Mouse (Mus musculus): Measurements from ENCODE around the gene Cdk17.

Cdk17 gene

DNA sequence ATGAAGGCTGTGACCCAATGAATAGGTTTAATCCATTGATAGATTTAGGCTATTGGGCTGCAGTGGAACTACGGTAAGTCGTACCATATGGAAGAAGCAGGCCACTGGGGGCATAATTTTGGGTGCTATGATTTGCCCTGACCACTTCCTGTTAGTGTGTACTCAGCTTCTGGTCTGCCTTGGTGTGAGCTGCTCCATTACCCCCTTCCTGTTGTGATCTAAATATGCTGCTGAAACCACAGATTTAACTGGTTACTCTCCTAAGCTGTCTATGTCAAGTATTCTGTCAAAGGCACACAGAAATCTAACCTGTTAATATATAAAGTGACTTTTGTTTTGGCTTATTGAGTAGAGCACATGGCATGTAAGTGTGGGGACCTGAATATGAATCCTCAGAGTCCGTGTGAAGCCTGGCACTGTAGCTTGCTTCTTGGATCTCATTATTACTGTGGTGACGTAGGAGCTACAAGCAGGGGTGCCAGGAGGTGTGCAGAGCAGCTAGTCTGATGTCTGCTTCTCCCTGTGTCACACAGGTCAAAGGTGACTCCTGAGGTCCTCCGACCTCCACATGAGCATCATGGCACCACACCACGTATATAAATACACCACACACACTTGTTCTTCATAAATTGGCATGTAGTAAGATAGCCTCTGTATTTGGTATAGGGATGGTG lies 10.6 kb downstream of the Cdk17 start:
- DNase-seq (ENCODE audit: low spot score) = no peak

DNA sequence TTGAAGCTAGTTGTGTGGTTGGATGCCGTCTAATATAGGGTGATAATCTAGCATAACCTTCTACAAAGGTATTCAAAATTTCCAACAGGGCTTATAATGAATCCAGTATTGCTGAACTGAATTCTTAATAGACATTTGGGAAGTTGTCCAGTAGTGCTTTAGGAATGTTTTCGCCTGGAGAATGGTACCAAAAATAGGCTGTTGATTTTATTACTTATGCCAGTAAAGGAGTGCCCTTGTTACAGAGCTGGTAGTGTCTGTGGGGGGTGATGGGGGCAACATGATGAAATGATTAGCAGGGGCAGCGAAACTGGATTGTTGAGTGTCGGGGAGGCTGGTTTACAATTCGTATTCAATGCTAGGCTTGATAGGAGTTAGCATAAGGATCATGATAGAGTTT lies 16.8 kb downstream of the Cdk17 start:
- no peak for DNase-seq (ENCODE audit: low spot score)

DNA sequence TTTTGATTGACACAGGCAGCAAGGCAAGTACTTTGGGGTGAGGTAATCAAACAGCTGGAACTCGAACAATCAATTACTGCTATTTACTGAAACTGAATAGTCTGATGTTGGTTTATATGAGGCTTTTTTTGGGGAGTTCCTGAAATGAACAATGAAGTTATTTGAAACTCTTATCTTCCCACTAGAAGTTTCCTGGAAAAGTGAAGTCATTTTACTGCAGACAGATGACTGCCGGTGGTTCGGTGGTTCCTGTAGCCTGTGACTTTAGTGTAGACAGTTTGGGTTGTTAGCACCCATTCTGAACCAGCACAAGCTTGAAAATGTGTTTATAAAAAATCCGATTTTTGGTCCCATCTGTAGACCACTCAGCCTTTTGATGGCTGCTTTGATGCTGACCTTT lies 17.2 kb downstream of the Cdk17 start:
- DNase-seq (ENCODE audit: low spot score) = no peak

DNA sequence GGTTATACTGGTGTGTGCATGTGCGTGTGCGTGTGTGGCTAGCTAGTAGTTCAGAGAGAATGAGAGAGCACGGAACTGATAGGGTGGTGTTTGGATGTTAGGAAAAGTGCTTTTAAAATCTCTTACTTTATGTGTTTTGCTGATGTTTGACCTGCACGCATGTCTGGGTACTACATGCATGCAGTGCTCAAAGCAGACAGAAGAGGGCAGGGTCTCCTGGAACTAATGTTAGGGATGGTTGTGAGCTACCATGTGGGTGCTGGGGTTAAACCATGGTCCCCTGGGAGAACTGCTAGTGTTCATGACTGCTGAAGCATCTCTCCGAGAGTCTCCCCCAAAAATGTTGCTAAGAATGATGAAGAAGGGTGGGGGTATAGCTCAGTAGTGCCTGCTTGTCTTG lies 18.0 kb downstream of the Cdk17 start:
- no peak for DNase-seq (ENCODE audit: low spot score)

DNA sequence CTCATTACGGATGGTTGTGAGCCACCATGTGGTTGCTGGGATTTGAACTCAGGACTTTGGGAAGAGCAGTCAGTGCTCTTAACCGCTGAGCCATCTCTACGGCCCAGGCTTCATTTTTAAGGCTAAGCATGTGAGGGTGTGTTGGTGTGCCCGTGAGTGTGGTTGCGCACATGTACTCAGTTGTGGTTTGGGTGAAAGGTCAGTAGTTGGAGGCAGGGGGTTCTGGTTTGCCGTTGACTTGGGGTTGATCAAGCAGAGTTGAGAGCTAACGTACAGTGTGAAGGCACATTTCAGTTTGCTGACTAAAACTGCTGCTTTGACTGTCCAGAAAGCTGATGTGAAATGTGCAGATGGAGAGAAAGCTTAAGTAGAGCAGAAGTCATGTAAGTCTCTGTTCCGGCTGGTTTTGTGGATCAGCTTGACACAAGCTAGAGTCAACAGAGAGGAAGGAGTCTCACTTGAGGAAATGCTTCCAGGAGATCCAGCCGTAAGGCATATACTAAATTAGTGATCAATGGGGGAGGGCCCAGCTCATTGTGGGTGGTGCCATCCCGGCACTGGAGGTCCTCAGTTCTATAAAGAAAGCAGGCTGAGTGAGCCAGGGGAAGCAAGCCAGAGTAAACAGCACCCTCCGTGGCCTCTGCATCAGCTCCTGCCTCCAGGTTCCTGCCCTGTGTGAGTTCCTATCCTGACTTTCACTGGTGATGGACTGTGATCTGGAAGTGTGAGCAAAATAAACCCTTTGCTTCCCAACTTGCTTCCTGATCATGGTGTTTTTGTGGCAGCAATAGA lies 19.2 kb downstream of the Cdk17 start:
- no peak for DNase-seq (ENCODE audit: low spot score)

DNA sequence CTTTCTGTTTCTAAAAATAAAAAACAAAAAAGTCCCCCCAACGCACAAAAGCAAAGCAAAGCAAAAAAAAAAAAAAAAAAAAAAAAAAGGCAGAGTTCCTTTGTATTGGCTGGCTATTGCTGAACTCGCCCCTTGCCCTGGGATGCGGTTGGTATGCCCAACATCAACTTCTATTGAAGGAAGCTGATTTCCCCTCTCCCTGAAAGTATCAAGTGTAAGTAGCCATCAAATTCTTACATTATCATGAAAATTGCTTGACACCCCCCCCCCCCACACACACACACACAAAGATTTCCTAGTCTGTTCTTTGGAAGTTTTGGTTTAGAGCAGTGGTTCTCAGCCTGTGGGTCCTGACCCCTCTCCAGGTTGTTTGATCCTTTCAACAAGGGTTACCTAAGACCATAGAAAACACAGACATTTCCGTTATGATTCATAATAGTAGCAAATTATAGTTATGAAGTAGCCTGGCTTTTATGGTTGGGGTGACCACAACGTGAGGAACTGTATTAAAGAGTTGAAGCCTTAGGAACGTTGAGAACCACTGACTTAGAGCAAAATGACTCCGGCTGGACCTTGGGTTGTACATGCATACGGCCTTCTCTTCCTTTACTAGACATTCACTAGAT lies 23.8 kb downstream of the Cdk17 start:
- DNase-seq (ENCODE audit: low spot score) = no peak

DNA sequence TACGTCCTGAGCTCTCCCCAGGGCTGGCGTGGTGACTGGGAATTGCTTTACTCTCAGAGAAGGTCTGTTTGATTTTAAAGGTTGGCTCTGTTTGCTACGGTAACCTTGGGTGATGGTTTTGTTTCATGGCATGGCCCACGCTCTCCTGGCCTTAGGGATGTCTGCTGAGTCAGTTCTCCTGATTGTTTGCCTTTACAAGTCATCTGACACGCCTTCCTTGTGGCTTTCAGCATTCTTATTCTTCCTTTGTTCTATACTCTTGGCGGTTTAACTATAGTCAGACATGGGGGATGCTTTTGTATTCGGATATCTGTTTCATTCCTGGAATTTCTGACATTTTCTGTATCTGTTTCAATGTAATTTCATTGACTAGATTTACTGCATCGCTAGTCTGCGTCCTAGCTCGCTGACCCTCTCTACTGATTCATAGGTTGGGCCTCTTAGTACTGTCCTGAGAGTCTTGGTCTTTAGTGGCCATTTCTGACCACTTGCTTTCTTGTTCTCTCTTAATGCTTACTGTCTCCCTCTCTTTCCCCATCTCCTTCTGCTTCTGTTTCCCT lies 27.8 kb downstream of the Cdk17 start:
- no peak for DNase-seq (ENCODE audit: low spot score)

DNA sequence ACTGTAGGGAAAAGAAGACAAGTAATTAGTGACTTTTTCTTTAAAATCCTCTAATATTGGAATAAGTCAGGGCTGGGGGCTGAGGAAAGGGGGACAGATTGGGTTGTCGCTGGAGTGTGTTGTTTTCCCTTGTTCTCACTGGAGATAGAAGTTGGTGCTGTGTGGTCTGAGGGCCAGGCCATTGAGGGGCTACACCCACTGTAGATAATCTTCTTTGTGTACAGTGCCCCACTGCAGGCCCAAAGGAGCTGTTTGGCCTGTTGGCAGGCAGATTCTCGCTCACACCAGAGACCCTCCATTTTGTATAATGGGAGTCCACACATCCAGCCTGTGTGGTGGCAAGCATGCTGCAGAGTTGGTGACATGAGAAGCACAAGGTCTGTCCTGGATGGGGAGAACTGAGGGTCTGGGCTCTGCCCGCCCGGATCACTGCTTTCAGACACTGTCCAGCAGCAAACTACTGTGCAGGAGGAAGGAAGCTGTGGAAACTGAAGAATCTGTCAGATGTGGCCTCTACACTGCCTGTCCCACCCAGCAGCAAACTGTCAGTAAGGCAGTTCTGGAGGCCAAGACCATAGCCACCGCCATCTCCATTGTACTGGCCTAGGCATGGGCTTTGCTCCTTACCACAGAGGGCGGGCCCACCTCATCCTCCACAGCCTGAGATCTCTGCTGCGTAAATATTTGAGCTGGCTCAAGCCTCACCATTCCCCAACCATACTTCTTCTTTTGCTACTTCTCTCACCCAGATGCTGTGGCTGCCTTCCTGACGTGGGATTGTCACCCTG lies 30.0 kb downstream of the Cdk17 start:
- no peak for DNase-seq (ENCODE audit: low spot score)

DNA sequence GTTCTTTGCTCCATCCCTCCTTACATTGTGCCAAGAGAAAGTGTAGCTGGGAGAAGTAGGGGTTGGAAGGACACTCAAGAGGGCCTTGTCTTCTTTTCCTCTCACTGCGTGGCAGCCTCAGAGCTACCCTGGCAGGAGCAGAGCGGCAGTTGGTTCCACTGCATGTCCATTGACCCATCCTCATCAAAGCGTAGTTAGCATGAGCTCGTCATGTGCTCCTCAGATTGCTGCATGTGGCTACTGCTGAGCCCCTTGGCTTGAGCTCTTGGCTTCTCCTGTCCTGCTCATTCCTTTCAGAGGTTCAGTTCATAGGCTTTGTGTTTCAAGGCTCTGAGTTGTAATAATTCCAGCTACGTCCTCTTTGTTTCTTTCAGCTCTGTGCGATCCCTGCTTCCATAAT lies 36.4 kb downstream of the Cdk17 start:
- no peak for DNase-seq (ENCODE audit: low spot score)

DNA sequence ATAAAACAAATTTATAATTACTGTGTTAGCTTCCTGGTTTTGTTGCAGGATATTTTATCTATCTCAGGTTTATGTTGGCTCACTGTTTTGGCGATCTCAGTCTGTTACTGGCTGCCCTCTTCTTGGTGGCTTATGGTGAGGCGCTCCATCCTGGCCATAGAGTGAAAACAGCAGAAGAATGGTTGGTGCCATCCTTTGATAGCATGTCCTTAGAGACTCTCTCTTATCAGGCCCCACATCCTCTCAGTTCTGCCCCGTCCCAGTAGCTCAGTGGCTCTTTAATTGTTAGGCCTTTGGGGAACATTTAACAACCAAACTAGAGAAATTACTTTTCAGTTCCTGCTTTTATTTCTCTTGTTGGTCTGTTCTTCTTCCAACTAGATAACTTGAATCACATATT lies 38.3 kb downstream of the Cdk17 start:
- DNase-seq (ENCODE audit: low spot score) = no peak

DNA sequence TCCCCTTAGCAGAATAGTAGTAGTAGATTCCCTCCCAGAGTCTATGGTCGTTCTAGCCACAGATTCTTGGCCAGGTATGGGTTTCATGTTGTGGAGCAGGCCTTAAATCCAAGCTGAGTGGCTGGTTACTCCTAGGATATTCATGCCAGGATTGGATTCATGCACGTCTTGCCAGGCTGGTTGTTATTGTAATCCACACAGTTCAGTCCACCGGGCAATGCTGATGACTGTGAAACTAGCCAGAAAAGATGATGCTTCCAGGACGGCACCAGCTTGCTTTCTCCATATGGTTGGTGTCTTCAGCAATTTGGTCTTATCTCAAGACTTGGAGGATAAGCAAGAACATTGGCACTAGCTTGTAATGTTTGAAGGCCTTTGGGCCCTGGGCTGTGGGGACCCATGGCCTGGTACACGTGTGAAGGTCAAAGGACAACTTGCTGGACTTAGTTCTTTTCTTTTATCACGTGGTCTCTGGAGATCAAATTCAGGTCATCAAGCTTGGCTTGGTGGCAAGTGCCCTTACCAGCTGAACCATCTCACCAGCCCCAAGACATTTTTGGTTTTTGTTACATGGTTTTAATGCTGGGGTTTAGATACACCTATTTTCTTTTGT lies 41.3 kb downstream of the Cdk17 start:
- DNase-seq (ENCODE audit: low spot score) = no peak

DNA sequence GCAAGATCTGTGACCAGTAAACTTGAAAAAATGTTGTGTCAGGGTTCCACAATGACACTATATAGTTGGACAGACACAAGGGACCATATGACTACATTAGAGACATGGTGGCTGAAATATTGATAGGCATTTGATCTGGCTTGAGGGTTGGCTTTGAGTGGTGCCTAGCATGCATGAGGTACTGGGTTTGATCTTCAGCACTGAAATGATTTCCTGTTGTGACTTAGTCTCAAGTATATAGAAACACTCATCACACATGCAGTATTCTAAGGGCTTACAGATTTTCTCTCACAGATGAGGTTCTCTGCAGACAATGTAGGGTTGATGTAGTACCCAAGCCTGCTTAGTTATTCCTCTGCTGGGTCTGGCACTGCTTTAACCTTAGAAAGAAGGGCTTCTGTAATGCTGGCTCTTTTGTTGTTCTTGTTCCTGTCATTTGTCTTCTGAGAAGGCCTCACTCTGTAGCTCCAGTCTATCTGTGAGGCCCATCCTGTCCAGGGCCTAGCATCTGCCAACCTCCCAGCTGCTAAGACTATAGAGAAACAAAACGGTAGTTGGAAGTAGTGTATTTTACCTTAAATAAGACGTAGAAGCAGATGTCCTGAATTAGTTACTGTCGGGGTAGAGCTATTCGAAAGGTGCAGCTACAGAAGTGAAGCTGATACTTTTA lies 44.7 kb downstream of the Cdk17 start:
- no peak for DNase-seq (ENCODE audit: low spot score)

DNA sequence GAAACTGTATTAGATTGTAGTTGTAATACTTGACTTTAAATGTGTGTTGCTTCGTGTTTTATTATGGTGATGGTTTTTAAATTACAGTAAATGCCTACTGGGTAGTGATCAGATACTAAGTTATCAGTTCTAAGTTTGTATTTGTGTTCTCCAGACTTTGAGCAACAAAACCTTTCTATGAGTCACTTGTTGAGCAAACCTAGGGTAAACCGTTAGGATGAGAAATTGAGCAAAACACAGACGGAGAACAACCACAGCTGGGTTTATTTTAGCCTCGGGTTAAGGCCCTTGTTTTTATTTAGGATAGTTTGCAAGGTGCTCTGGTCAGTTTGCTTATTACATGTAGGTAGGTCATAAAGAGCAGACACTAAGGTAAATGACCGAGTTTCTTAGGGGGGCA lies 46.5 kb downstream of the Cdk17 start:
- DNase-seq (ENCODE audit: low spot score) = no peak

DNA sequence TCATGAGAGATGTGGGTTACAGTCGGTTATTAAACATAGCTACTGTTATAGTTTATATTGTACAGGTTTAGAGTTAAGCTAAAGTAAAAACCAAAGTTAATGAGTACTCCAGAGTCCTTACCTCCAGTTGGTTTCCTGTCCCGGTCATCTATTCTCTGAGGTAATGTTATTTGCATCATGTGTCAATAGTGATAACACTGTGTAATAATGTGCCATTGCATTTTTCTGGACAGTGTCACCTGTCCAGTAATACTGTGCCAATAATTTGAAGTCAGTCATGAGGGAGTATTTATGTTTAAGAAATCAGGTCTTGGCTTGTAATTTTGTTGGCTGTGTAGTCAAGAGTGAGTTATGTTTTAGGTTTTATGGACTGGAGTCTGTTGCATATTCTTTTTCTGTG lies 52.0 kb downstream of the Cdk17 start:
- no peak for DNase-seq (ENCODE audit: low spot score)

DNA sequence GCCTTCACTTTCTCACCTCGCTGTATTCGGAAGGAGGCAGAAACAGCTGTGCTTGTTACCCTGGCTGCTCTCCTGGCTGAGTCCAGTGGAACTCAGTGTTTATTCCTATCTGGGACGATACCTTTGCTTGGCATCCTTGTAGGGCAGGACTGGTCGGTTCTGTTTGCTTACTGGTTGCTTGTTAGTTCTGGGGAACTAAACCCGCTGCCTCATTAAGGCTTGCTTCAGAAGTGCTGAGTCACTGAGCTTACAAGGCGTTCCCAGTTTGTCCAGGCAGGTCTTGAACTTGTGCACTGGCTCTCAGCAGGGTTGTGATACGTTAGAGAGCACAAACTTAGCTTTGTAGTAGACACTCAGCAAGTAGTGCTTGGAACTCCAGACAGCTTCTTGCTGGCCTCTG lies 52.7 kb downstream of the Cdk17 start:
- no peak for DNase-seq (ENCODE audit: low spot score)

DNA sequence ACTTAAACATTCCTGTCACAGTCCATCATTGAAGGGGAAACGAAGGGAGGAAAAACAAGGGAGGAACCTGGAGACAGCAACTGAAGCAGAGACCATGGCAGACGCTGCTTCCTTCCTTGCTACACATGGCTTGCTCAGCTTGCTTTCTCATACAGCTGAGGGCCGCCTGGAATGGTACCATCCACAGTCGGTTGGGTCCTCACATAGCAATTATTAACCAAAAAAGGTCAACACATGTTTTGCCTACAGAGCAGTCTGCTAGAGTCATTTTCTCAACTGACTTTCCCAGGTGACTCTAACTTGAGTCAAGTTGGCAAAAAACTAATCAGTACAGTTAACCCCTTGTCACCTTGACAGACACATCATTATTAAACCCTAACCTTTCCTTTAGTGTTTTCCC lies 53.6 kb downstream of the Cdk17 start:
- DNase-seq (ENCODE audit: low spot score) = peak; percentile 54

DNA sequence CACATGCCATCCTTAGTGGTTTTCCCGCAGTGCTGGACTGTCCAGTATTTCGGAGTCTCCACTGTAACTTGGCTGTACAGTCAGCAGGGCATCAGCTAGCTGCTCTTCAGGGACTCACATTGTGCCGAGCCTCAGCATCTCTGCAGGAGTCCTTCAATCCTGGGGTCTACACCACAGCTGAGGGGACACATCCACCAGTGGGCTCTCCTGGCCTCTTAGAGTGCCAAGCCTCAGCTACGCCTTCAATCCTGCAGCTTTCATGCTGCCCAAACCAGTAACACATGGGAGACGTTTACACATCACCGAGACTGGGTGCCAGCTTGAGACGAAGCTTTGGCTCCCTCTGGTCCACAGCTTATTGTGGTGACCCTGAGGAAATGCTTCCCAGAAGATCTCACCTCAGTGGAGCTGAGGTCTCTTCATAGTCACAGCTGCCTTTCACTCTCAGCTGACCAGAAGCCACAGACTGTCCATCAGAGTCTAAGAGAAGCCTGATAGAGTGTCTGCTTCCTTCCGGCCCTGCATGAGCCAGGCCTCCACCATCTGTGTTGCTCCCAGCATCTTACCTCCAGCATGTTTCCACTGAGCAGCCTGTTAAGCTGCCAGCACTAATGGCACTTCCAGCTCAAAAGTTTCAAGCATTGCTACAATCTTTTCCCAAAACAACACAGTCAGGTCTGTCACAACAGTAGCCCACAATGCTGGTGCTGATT lies 54.5 kb downstream of the Cdk17 start:
- no peak for DNase-seq (ENCODE audit: low spot score)

DNA sequence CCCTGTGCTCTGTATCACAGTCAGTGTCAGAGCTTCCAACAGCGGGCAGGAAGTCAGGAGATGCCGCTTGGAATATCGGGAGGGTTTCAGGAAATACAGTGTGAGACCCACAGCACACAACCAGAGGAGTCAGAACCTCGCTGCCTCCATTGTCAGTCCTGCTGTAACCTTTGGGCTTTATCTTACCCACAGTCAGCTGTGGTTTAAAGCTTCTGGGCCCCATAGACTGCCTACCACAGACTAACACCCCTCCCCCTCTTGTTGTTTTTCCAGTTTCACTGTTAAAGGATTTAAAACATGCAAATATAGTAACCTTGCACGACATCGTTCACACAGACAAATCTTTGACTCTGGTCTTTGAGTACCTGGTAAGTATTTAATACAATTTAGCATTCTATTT lies 65.1 kb downstream of the Cdk17 start:
- no peak for DNase-seq (ENCODE audit: low spot score)

DNA sequence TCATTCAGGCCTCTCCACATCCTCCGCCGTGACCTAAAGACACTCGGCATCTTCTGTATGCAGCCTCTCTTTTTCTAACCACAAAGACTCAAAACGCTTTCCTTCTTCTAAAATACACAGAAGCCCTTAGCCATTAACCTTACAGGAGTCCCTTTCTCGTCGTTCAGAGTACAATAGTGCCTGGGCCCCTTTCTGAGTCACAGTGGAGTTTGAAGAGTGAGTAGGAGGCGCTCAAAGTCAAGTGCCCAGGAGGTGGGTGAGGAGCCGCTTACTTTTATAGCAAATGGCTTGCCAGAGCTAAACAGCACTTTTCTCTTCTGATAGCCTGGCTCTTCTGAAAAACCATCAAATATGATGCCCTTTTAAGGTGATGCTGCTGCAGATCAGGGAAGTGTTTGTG lies 67.2 kb downstream of the Cdk17 start:
- DNase-seq (ENCODE audit: low spot score) = no peak

DNA sequence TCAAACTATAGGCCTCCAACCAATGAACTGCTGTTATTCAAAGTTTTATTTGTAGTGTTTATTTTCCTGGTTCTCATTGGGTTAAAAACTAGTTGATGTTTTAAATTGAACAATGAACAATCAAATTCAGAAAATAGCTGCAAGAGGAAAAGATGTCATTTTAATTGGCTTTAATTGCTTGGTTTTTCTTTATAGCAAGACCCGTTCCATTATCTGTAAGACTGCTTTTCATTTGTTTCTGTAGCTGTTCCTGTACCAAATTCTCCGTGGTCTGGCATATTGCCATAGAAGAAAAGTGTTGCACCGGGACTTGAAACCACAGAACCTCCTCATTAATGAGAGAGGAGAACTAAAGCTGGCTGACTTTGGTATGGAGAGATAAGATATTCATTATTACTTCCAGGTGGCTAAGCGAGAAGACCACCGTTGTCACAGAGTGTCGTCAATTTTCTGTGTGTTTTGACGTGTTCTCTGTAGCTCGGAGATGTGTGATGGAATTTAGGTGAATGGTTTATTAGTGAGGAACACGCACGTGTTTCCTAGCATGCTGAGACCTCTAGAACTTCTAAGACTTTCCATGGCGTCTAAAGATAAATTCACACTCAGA lies 67.8 kb downstream of the Cdk17 start:
- no peak for DNase-seq (ENCODE audit: low spot score)

Data from yolk sac, embryonic 10.5 days (tissue).